Mouse (Mus musculus) liver, embryonic 14.5 days (tissue): ENCODE data around the gene Fgr.

ENCODE experiments used
- CTCF ChIP-seq: IDR thresholded peaks from 2 replicates; pipeline ENCODE4 v1.5.1; 2016; ENCODE audit warnings: antibody characterized with exemption, low read depth, control low read depth
- EP300 ChIP-seq: IDR thresholded peaks from 2 replicates; pipeline ENCODE4 v1.6.1; 2016; ENCODE audit warnings: antibody characterized with exemption, low read depth

GRCm38 (mm10) chr4:133037798-133038197, 63.9 kb downstream of the Fgr start:
- TF ChIP-seq EP300, result no peak
- no peak for TF ChIP-seq CTCF
